Mouse (Mus musculus) kidney, embryonic 16.5 days (tissue): ENCODE data around the gene Maml2. TPM values are rescaled to one million over a fixed set of nuclear protein-coding genes. Genes with fewer than 3 reads are reported as not detected.

Source experiments
- ATAC-seq: fragments of 200-750 bp; cut with Nextera tagmentation; 2 replicates; pipeline ENCODE4 v1.8.0; 2017; ENCODE audit warnings: moderate TSS enrichment; ENCODE audit not compliant: low FRiP score, low TSS enrichment
- H3K27ac ChIP-seq: fragments of 300-500 bp; sonication (generic); 2 replicates; pipeline ENCODE4 v1.5.1; 2014; ENCODE audit warnings: low read length
- H3K27me3 ChIP-seq: fragments of 300-500 bp; sonication (generic); 2 replicates; pipeline ENCODE4 v1.6.1; 2014; ENCODE audit warnings: low read length, control low read depth, mixed read lengths; ENCODE audit not compliant: insufficient read depth
- H3K36me3 ChIP-seq: fragments of 300-500 bp; sonication (generic); 2 replicates; pipeline ENCODE4 v1.6.1; 2014; ENCODE audit warnings: low read length, control low read depth, mixed read lengths; ENCODE audit not compliant: insufficient read depth
- H3K4me1 ChIP-seq: fragments of 300-500 bp; sonication (generic); 2 replicates; pipeline ENCODE4 v1.6.1; 2014; ENCODE audit warnings: low read length, control low read depth, mixed read lengths; ENCODE audit not compliant: insufficient read depth
- H3K4me2 ChIP-seq: fragments of 300-500 bp; sonication (generic); replicated peaks from 2 replicates; pipeline ENCODE4 v1.6.1; 2014; ENCODE audit warnings: low read depth, low read length
- H3K4me3 ChIP-seq: fragments of 300-500 bp; sonication (generic); 2 replicates; pipeline ENCODE4 v1.5.1; 2014; ENCODE audit warnings: mild to moderate bottlenecking, low read length
- H3K9ac ChIP-seq: fragments of 300-500 bp; sonication (generic); replicated peaks from 2 replicates; pipeline ENCODE4 v1.6.1; 2014; ENCODE audit warnings: low read length
- H3K9me3 ChIP-seq: fragments of 300-500 bp; sonication (generic); 2 replicates; pipeline ENCODE4 v1.6.1; 2016; ENCODE audit warnings: low read length, control low read depth
- WGBS: fragments of 180-500 bp; shearing (Covaris S2); extraction: QIAGEN DNeasy Blood & Tissue Kit; methylation state at CpG from one replicate; pipeline ENCODE4 v1.1.7; 2014; 5-methylcytosine and 5-hydroxymethylcytosine counted together
- polyA plus RNA-seq: library from polyadenylated mRNA; unstranded; fragments of >200 nt; fragmentation: Nextera tagmentation; extraction: Ambion mirVana; gene quantifications from 2 replicates; pipeline ENCODE4 v1.2.1, GENCODE M21; 2015

Maml2 gene
- polyA plus RNA-seq, 1 experiment from 2014 or later: 10.0 TPM

DNA sequence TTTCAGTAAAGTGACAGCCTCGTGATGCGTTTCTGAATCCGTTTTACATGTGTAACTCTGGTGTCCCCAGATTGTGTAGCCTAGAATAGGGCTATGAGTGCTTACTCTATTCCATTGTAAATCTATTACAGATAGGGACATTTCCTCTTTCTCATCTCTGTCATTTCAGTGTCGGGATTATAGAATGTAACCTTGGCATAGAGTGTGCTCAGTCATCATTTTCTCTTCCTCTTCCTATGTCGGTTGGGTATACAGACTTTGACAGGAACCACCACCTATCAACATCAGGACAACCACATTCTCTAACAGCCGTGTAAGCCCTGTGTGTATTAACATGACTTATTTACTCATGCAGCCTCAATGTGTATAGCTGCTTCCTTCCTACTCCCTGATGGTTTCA lies 248.0 kb downstream of the Maml2 start:
- H3K9me3 ChIP-seq: no peaks in the 10 kb centered on the region
- H3K27me3 ChIP-seq: no peaks in the 10 kb centered on the region
- no peak overlapping the region for H3K9ac ChIP-seq
- no peak overlapping the region for H3K27ac ChIP-seq
- no peak for ATAC-seq
- H3K4me2 ChIP-seq: no peak overlapping the region
- H3K4me3 ChIP-seq: no peak overlapping the region
- no peaks in the 10 kb centered on the region for H3K36me3 ChIP-seq
- H3K4me1 ChIP-seq: peaks cover 5% of the 10 kb centered on the region; the same call in 1 of the 2 replicates
- 61% methylated on average over 6 of the region's 6 CpGs for WGBS

DNA sequence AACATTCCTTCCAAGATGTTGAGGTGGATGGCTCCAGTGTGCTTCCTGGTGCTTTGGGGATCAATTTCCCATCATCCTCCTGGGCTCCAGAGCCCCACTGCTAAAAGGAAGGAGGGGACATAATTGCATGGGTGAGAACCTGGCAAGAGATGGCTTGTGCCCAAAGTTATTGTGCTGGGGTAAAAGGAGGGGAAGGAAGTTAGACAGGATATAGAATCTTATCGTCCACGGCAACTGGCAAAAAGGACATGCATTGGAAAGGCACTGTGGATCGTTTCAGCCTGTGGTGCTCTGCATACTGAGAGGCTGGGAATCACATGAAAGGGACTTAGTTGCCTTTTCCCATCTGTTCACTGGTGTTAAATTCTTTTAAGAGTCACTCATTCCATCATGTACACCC lies 252.2 kb downstream of the Maml2 start:
- no peak overlapping the region for H3K9ac ChIP-seq
- H3K4me2 ChIP-seq: no peak overlapping the region
- no peak overlapping the region for H3K4me3 ChIP-seq
- no peak for ATAC-seq
- no peaks in the 10 kb centered on the region for H3K9me3 ChIP-seq
- peaks cover 10% of the 10 kb centered on the region for H3K4me1 ChIP-seq
- no peaks in the 10 kb centered on the region for H3K36me3 ChIP-seq
- H3K27ac ChIP-seq: no peak overlapping the region
- no peaks in the 10 kb centered on the region for H3K27me3 ChIP-seq
- WGBS: 60% methylated on average over 3 of the region's 3 CpGs

DNA sequence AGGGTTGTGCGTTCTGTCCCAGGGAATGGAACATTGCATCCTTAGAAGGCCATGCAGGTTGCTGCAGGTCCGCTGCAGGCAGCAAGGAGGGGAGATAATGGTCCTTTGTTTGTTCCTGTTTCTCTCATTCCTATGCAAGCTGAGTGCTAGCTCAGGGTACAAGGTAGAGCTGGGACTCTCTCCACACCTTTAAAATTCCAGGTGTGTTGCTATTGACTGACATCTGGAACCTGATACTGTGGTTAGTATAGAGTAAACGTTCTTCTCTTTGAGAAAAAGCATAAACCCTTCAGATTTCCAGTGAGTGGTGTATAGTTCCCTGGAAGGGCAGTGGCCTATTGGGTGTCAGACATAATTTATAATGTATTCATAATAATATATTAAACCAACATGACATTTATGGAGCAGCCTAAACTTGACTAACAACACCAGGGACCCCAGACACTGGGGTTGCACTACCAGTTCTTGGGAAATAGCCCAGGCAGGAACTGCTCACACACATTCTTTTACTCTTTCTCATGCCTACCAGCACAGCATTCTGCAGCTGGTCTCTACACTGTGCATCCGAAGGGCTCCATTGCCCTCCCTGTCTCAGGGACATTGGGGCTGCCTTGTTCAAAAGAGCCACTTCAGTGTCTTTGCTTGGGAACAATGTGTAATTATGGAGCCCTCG lies 254.8 kb downstream of the Maml2 start:
- Histone ChIP-seq H3K4me1 (peaks cover 10% of the 10 kb centered on the region), H3K27me3 (no peaks in the 10 kb centered on the region), H3K4me3 (no peak overlapping the region), H3K27ac (peak overlapping the region; percentile 24; the same call in 1 of the 2 replicates), H3K9ac (no peak overlapping the region), H3K4me2 (no peak overlapping the region), H3K9me3 (no peaks in the 10 kb centered on the region), H3K36me3 (no peaks in the 10 kb centered on the region)
- WGBS: 46% methylated on average over 5 of the region's 5 CpGs
- ATAC-seq: peak; percentile 51

GRCm38 (mm10) chr9:13554773-13555172 lies 257.0 kb downstream of the Maml2 start:
- no peak for ATAC-seq
- WGBS: 87% methylated on average over 5 of the region's 5 CpGs
- H3K4me2 ChIP-seq: no peak overlapping the region

DNA sequence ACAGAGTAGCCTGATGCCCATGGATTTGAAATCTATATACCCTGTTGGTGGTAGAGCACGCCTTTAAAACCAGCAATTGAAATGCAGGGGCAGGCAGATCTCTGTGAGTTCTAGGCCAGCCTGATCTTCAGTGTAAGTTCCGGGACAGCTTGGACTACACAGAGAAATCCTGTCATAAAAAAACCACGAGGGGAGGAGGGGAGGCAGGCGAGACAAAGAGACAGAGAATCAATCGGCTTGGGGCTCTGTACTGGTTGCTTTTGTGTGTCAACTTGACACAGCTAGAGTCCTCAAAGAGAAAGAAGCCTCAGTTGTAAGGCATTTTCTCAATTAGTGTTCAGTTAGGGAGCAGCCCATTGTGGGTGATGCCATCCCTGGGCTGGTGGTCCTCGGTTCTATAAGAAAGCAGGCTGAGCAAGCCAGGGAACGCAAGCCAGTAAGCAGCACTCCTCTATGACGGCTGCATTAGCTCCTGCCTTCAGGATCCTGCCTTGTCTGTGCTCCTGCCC lies 258.3 kb downstream of the Maml2 start:
- 68% methylated on average over 8 of the region's 8 CpGs for WGBS
- peaks cover 26% of the 10 kb centered on the region for H3K4me1 ChIP-seq
- no peak for ATAC-seq
- H3K4me3 ChIP-seq: no peak overlapping the region
- H3K27me3 ChIP-seq: no peaks in the 10 kb centered on the region
- no peaks in the 10 kb centered on the region for H3K36me3 ChIP-seq
- H3K9me3 ChIP-seq: no peaks in the 10 kb centered on the region
- H3K4me2 ChIP-seq: no peak overlapping the region
- no peak overlapping the region for H3K27ac ChIP-seq
- H3K9ac ChIP-seq: no peak overlapping the region

More at GRCm38 (mm10) chr9:13554773-13555172, 257.0 kb downstream of the Maml2 start:
- H3K4me3 ChIP-seq: no peak overlapping the region
- H3K9ac ChIP-seq: no peak overlapping the region
- no peaks in the 10 kb centered on the region for H3K9me3 ChIP-seq
- H3K36me3 ChIP-seq: no peaks in the 10 kb centered on the region
- H3K4me1 ChIP-seq: peaks cover 26% of the 10 kb centered on the region
- no peaks in the 10 kb centered on the region for H3K27me3 ChIP-seq
- H3K27ac ChIP-seq: no peak overlapping the region

DNA sequence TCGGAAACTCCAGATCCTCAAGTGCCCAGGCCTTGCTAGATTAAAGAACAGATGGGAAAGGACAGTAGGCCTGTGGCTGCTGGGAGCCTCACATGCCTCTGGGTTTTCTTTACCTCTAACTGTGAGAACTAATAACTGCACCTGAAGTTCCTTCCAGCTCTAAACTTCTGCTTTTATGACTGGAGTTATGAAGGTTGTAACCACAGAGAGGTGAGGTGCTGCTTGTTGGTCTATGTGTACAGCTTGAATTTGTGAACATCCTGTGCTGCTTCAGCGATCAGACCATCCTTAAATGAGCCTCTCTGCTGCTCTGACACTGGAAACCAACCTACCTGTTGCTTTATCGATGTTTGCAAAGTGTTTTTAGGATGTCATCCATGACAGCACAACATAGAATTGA lies 258.9 kb downstream of the Maml2 start:
- Histone ChIP-seq H3K27me3 (no peaks in the 10 kb centered on the region), H3K9ac (no peak overlapping the region), H3K36me3 (no peaks in the 10 kb centered on the region), H3K4me2 (no peak overlapping the region), H3K4me1 (peaks cover 26% of the 10 kb centered on the region), H3K9me3 (no peaks in the 10 kb centered on the region), H3K27ac (no peak overlapping the region), H3K4me3 (no peak overlapping the region)
- ATAC-seq: no peak
- WGBS: 81% methylated on average over 3 of the region's 3 CpGs

- peaks cover 34% of the 10 kb centered on the region for H3K4me1 ChIP-seq
- no peaks in the 10 kb centered on the region for H3K9me3 ChIP-seq
- no peak overlapping the region for H3K4me3 ChIP-seq
- ATAC-seq: peak; percentile 75
- H3K27ac ChIP-seq: peak overlapping the region; percentile 58
- no peak overlapping the region for H3K9ac ChIP-seq
- no peak overlapping the region for H3K4me2 ChIP-seq
- no peaks in the 10 kb centered on the region for H3K27me3 ChIP-seq
- 17% methylated on average over 4 of the region's 4 CpGs for whole genome bisulfite sequencing
- no peaks in the 10 kb centered on the region for H3K36me3 ChIP-seq
Measured at GRCm38 (mm10) chr9:13558811-13559372, 261.1 kb downstream of the Maml2 start.

DNA sequence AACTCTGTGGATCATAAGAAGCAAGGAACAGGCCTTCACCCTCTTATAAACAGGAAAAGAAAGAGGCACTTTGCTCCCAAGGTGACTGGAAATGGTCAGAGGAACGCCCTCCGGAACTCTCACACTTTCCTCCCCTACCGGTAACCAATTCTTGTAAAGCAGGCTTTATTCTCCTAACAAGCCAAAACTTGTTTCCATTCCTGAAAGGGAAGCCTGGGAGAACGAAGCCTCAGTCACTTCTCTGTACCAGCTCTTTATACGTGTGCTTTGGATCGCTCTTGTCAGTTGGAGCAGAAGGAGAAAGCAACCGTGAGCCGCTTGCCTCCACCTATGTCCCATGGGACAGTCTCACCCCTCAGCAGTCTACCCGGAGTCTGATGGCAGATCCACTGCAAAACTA lies 262.9 kb downstream of the Maml2 start:
- no peak overlapping the region for H3K4me3 ChIP-seq
- no peak overlapping the region for H3K9ac ChIP-seq
- peaks cover 43% of the 10 kb centered on the region for H3K4me1 ChIP-seq
- no peak overlapping the region for H3K27ac ChIP-seq
- no peaks in the 10 kb centered on the region for H3K9me3 ChIP-seq
- WGBS: 81% methylated on average over 9 of the region's 9 CpGs
- H3K4me2 ChIP-seq: no peak overlapping the region
- no peaks in the 10 kb centered on the region for H3K27me3 ChIP-seq
- H3K36me3 ChIP-seq: no peaks in the 10 kb centered on the region
- no peak for ATAC-seq

DNA sequence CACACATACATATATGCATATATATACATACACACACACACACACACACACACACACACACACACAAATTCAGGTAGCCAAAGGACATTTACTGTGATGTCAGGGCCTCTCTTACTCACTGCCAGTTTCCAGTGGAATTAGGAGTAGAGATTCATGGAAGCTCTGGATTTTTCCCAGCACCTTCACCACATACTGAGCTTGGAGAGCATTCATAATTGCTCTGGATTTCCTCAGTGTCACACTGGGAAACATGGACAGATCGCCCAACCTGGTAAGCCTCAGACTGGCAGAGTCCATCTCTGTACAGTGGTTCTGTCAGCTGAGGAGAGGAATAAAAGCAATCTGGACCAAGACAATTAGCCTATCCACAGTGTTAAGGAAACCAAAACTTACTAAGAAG lies 263.6 kb downstream of the Maml2 start:
- H3K4me3 ChIP-seq: no peak overlapping the region
- 93% methylated on average over 1 of the region's 1 CpGs for WGBS
- H3K27ac ChIP-seq: no peak overlapping the region
- no peaks in the 10 kb centered on the region for H3K9me3 ChIP-seq
- no peaks in the 10 kb centered on the region for H3K27me3 ChIP-seq
- no peaks in the 10 kb centered on the region for H3K36me3 ChIP-seq
- no peak overlapping the region for H3K9ac ChIP-seq
- peaks cover 44% of the 10 kb centered on the region for H3K4me1 ChIP-seq
- H3K4me2 ChIP-seq: no peak overlapping the region
- ATAC-seq: no peak
